Mouse (Mus musculus) heart, postnatal 36 days (tissue): ENCODE measurements at regions not wholly inside any gene's neighbourhood (a gene's known extent, or its start where the extent isn't known, plus 50 kb on each side); places are given as distances from the start of the nearest gene placed in this dataset.

Source experiments
- DNase-seq, 2 experiments: peaks; one replicate each; pipeline ENCODE4 v3.0.0; 2021 to 2022
- intact Hi-C: fragments of 180-260 bp; cut with DNase I; formaldehyde crosslinking; loops from one replicate; pipeline ENCODE4 v1.15.1; 2025

- intact Hi-C loops: no loop called here
- DNase-seq: no peak
Observed at GRCm38 (mm10) chr8:92302694-92303093, 54.7 kb upstream of the Irx5 start.

- no peak for DNase-seq
- intact Hi-C loops: no loop called here
Observed at GRCm38 (mm10) chr8:92301029-92301428, 56.4 kb upstream of the Irx5 start.

GRCm38 (mm10) chr8:92286841-92287811, 70.3 kb upstream of the Irx5 start:
- no peak for DNase-seq
- intact Hi-C loops: no loop called here

GRCm38 (mm10) chr8:92275755-92276154, 81.7 kb upstream of the Irx5 start:
- intact Hi-C loops: no loop called here
- no peak for DNase-seq

- no peak for DNase-seq
- intact Hi-C loops: no loop called here
Observed at GRCm38 (mm10) chr8:92272726-92273125, 84.7 kb upstream of the Irx5 start.

DNA sequence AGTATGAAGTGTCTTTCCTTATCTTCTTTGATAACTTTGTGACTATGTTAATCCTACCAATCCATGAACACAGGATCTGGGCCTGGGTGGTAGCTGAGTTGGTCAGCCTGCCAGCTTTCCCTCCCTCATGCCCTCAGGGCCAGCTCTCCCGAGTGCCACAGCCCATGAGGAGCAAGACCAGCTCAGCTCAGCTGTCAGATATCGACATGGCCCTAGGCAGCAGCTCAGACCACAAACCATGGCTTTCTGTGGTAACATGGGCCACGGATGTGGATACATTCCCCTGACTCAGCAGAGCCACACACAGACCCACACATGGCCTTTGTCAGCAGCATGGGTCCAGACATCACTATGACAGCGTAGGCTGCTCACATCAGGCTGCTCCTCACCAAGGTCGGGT, 85.4 kb upstream of the Irx5 start:
- intact Hi-C loops: no loop called here

GRCm38 (mm10) chr8:92270636-92271035, 86.8 kb upstream of the Irx5 start:
- DNase-seq: no peak
- intact Hi-C loops: no loop called here

More for the DNA sequence above, 85.4 kb upstream of the Irx5 start:
- no peak for DNase-seq

DNA sequence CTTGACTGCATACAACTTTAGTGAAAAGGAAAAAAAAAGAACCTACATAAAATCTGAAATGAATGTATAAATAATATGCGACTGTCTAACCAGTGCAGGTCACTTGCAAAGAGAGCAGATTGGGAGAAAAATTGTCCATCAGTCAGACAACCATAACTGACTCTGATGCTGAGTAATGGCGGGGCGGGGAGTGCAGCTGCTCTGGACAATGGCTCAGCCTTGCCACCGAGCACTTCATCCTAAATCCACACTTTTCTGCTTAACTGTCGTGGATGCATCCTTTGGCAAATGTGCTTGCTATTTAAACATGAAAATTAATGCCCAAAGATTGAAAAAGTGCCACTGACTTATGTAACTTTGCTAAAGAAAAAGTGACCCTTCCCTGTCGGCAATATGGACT, 90.0 kb upstream of the Irx5 start:
- no peak for DNase-seq
- intact Hi-C loops: no loop called here

GRCm38 (mm10) chr8:92260056-92260455, 97.4 kb upstream of the Irx5 start:
- intact Hi-C loops: no loop called here

DNA sequence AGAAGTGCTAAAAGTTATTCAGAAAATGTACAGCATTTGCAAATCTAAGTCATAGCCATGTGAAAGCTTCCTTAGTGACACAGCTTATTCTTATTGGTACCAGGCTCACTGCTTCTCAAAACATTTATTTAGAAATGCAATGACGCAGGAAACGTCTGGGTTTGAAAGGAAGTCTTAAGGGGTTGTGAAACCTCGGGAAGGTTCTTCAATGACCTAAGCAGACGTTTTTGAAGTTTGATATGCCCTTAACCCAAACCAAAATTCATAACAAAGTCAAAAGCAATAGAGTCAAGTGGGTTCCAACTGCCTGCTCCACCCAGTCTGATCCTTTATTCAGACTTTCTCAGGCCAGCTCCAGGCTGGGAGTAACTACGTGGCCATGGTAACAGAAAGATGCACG, 99.2 kb upstream of the Irx5 start:
- intact Hi-C loops: no loop called here
- DNase-seq: no peak

More at GRCm38 (mm10) chr8:92260056-92260455, 97.4 kb upstream of the Irx5 start:
- DNase-seq: no peak

- intact Hi-C loops: no loop called here
- DNase-seq: no peak
Observed at GRCm38 (mm10) chr8:92252597-92253375, 104.6 kb upstream of the Irx5 start.

- intact Hi-C loops: no loop called here
- no peak for DNase-seq
Observed at GRCm38 (mm10) chr8:92246301-92246700, 111.1 kb upstream of the Irx5 start.

DNA sequence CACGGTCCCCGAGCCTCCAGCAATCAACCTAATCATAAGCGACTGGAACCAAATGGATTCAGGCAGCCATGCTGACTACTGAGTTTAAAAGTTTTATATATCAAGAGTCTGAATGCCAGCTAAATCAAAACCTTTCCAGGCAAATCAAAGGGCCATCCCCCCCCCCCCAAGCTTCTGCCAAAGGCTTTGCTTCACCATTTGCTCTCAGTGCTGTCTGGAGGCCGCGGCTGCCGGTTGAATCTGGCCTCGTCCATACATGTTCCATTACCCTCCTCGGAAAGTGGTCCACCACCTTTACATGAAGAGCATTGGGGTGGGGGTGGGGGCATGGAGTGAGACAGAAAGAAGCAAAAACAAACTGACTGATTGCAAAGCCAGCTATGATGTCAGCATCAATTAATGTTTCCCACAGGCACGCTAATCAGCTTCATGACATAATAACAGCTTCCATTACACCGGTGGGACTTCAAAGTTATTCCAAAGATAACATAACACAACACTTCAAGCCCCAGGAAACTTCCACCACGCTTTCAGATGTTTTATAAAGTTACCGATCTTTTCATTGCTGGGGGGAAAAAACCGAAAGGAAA, 116.6 kb upstream of the Irx5 start:
- intact Hi-C loops: no loop called here

DNA sequence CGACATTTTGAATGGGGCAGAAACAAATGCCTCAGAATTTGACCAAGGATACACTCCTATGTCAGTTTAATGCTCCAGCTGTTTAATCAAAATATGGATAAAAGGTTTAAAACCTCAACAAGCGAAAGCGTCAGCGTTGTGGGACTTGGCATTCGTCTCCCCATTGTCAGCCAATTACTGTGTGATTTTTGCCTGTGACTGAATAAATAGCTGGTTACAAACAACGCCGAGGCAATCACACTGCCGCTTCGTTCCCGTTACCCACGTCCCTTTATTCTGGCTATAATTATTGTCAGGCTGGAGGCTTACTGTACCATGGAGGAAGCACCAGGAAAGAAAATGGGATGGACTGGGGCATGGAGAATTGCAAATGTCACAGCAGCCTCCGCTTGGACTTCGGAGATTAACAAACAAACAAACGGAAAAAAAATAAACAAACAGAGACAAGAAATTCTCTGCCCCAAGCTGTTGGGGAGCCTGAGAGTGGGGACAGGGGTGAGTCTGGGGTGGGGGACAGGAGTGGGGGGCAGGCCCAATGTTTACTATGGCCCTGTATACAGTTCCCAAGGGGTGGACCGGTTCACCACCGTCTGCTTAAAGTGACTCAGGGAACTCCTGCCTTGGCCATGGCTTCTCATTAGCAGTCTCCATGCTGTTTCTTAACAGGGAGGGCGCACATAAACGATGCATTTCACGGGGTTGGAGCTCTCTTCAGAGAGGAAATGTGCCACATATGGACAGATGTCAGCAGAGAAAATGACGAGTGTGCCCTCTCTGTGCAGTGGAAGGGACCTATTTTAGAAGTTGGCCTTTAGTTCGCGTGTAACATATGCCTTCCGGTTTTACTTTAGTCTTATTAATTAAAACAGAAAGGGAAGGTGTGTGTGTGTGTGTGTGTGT, 125.8 kb upstream of the Irx5 start:
- intact Hi-C loops: no loop called here
- no peak for DNase-seq

More for the DNA sequence above, 116.6 kb upstream of the Irx5 start:
- no peak for DNase-seq

GRCm38 (mm10) chr8:92229526-92229925, 127.9 kb upstream of the Irx5 start:
- no peak for DNase-seq
- intact Hi-C loops: no loop called here

DNA sequence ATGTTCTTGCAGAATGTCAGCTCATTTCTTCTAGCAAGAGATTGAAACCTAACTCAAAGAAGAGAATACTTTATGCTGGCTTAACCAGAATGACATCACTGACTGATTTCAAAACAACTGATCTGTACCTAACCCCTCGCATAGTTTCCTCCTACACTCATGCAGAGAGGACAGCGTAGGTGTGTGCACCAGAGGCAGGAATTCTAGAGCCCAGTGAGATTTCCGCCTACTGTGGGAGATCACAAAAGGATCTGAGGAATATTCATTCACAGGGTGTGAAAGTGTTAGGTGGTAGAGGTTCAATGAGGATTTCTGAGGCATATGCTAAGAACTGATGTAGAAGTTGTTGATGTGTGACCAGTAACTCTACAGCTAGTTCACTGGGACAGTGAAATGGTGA, 132.5 kb upstream of the Irx5 start:
- DNase-seq: no peak
- intact Hi-C loops: no loop called here

- DNase-seq: no peak
- intact Hi-C loops: no loop called here
Observed at GRCm38 (mm10) chr8:92222992-92223391, 134.4 kb upstream of the Irx5 start.

GRCm38 (mm10) chr8:92219181-92219890, 138.1 kb upstream of the Irx5 start:
- intact Hi-C loops: no loop called here
- no peak for DNase-seq

DNA sequence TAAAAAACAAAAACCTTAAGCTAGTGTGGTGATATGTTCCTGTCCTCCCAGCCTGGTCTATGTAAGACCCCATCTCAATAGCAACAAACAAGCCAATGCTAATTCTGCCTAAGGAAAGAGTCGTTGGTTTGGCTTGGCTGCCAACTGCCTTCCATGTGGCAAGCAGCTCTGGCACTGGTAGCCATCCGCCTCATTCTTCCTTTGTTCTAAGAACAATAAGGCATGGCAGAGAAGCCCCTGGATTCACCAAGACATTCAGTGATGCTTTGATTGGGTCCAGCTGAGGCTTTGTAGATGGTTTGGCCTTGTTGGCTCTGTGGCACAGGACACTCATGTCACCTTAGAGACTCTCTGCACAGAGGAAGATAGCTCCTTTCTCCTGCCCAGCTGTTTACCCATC, 139.9 kb upstream of the Irx5 start:
- intact Hi-C loops: no loop called here
- no peak for DNase-seq

GRCm38 (mm10) chr8:92216176-92216575, 141.2 kb upstream of the Irx5 start:
- intact Hi-C loops: no loop called here
- DNase-seq: no peak
